ENCODE assay signal across 25 mouse cellular contexts in genomic region chr17:25057041-25057440, GRCm38 (mm10). TPM values are rescaled to one million over a fixed set of nuclear protein-coding genes. Genes with fewer than 3 reads are reported as not detected.
DNase-seq lines count a peak whose midpoint lies in the region; ATAC-seq and TF ChIP-seq lines count a peak whose summit lies in the region.
"Had no signal": no experiment of that assay in that cellular context is flagged by ENCODE, and none has a peak within 500 bp of the region (broad histone marks: within the 10 kb centered on the region; RNA-seq: fewer than 3 reads in every experiment).

No protein-coding gene starts in this region.

- H3K4me1 ChIP-seq in heart, postnatal 0 days (ENCODE audit: control insufficient read depth, insufficient read depth) = no peaks in the 10 kb centered on the region
- no peaks in the 10 kb centered on the region for H3K4me1 ChIP-seq in heart, embryonic 11.5 days (ENCODE audit: control insufficient read depth, insufficient read depth, low read length)
- H3K4me1 ChIP-seq in lung, adult 2 months (ENCODE audit: control insufficient read depth, insufficient read depth, low read length) = peaks cover 5% of the 10 kb centered on the region
- no peaks in the 10 kb centered on the region for H3K4me1 ChIP-seq in ES-Bruce4 (ENCODE audit: control insufficient read depth, insufficient read depth, low read length)
- no peaks in the 10 kb centered on the region for H3K4me1 ChIP-seq in embryonic fibroblast, embryonic 13.5 days (ENCODE audit: control insufficient read depth, insufficient read depth, low read length)
- H3K4me1 ChIP-seq: embryonic facial prominence, embryonic 13.5 days; forebrain, embryonic 13.5 days; heart, embryonic 13.5 days; limb, embryonic 10.5 days had no signal

- no peak overlapping the region for H3K4me3 ChIP-seq in heart, postnatal 0 days (ENCODE audit: low read depth, low read length)
- no peak overlapping the region for H3K4me3 ChIP-seq in heart, embryonic 11.5 days (ENCODE audit: low read depth, low read length)
- no peak overlapping the region for H3K4me3 ChIP-seq in lung, adult 2 months (replicated peaks; ENCODE audit: extremely low read depth, low read depth, low read length)
- H3K4me3 ChIP-seq in ES-Bruce4 (ENCODE audit: low read depth, low read length) = no peak overlapping the region
- no peak overlapping the region for H3K4me3 ChIP-seq in embryonic fibroblast, embryonic 13.5 days (ENCODE audit: insufficient read depth, low read length)
- H3K4me3 ChIP-seq: embryonic facial prominence, embryonic 13.5 days; forebrain, embryonic 13.5 days; heart, embryonic 13.5 days; limb, embryonic 10.5 days had no signal

- ATAC-seq in heart, postnatal 0 days (ENCODE audit: insufficient read depth, low read depth) = no peak
- ATAC-seq in heart, embryonic 11.5 days (replicated peaks; ENCODE audit: insufficient number of reproducible peaks, low FRiP score, low TSS enrichment) = no peak
- ATAC-seq: forebrain, embryonic 13.5 days; Patski had no signal

- TF ChIP-seq POLR2A in lung, adult 2 months (IDR thresholded peaks at IDR 0.05; ENCODE audit: borderline replicate concordance, extremely low read depth, low read depth, low read length) = no peak
- no peak for TF ChIP-seq POLR2A in ES-Bruce4 (IDR thresholded peaks at IDR 0.05; ENCODE audit: insufficient read depth, low read length)
- no peak for TF ChIP-seq POLR2A in embryonic fibroblast, embryonic 13.5 days (IDR thresholded peaks at IDR 0.05; ENCODE audit: low read depth, low read length)

- H3K36me3 ChIP-seq in heart, postnatal 0 days (replicated peaks; ENCODE audit: control insufficient read depth, insufficient read depth, low read length) = peaks cover 74% of the 10 kb centered on the region
- H3K36me3 ChIP-seq in heart, embryonic 11.5 days (ENCODE audit: control insufficient read depth, insufficient read depth, low read length) = peaks cover 3% of the 10 kb centered on the region; the same call in 1 of the 2 replicates
- H3K36me3 ChIP-seq in ES-Bruce4 (ENCODE audit: control insufficient read depth, insufficient read depth, low read length, poor library complexity, severe bottlenecking) = peaks cover 2% of the 10 kb centered on the region; the same call in 1 of the 2 replicates

- H3K4me2 ChIP-seq in heart, postnatal 0 days (ENCODE audit: low read depth, low read length) = no peak overlapping the region
- H3K4me2 ChIP-seq in heart, embryonic 11.5 days = no peak overlapping the region
- H3K4me2 ChIP-seq: embryonic facial prominence, embryonic 13.5 days; forebrain, embryonic 13.5 days; heart, embryonic 13.5 days; hindbrain, embryonic 14.5 days; midbrain, embryonic 11.5 days had no signal

- no peak for DNase-seq in heart, postnatal 0 days (ENCODE audit: low spot score)
- no peak for DNase-seq in lung, adult 2 months
- no peak for DNase-seq in lung, postnatal 36 days
- no peak for DNase-seq in layer of hippocampus, postnatal 14 days (ENCODE audit: low spot score in 2 of 2)
- no peak for DNase-seq in layer of hippocampus, postnatal 36 days
- DNase-seq: adrenal gland, adult 8-10 months; cerebellum, adult 18-20 months; cerebellum, postnatal 36 days; embryo, embryonic 11 days; kidney, adult 9 months; kidney, postnatal 36 days had no signal

- 0 out of 2 replicates have a peak, but pooled peaks have one; percentile 10 for TF ChIP-seq CTCF in heart, postnatal 0 days (IDR thresholded peaks at IDR 0.05; ENCODE audit: low read depth)
- TF ChIP-seq CTCF in lung, adult 2 months (IDR thresholded peaks at IDR 0.05; ENCODE audit: insufficient read depth, low read length) = 0 out of 2 replicates have a peak, but pooled peaks have one; percentile 16
- peak; percentile 12 for TF ChIP-seq CTCF in ES-Bruce4 (IDR thresholded peaks at IDR 0.05; ENCODE audit: low read depth, low read length)
- 0 out of 2 replicates have a peak, but pooled peaks have one; percentile 18 for TF ChIP-seq CTCF in embryonic fibroblast, embryonic 13.5 days (IDR thresholded peaks at IDR 0.05; ENCODE audit: borderline replicate concordance, insufficient read depth, low read length)

- no peak overlapping the region for H3K9ac ChIP-seq in heart, postnatal 0 days (replicated peaks; ENCODE audit: low read depth, low read length)
- H3K9ac ChIP-seq in heart, embryonic 11.5 days (ENCODE audit: low read depth, low read length) = no peak overlapping the region
- no peak overlapping the region for H3K9ac ChIP-seq in ES-Bruce4 (ENCODE audit: low read depth, poor library complexity, severe bottlenecking)
- H3K9ac ChIP-seq: embryonic facial prominence, embryonic 13.5 days; forebrain, embryonic 13.5 days; heart, embryonic 13.5 days; hindbrain, embryonic 14.5 days had no signal

- 72% methylated on average over 6 of the region's 6 CpGs for WGBS in heart, postnatal 0 days
- 87% methylated on average over 6 of the region's 6 CpGs for WGBS in heart, embryonic 11.5 days (ENCODE audit: insufficient replicate concordance)
- WGBS in lung, adult 2 months = 81% methylated on average over 6 of the region's 6 CpGs

- no peak overlapping the region for H3K27ac ChIP-seq in heart, postnatal 0 days (ENCODE audit: low read depth)
- H3K27ac ChIP-seq in heart, embryonic 11.5 days (ENCODE audit: low read depth, low read length) = no peak overlapping the region
- H3K27ac ChIP-seq in ES-Bruce4 (ENCODE audit: insufficient read depth, low read length) = no peak overlapping the region
- no peak overlapping the region for H3K27ac ChIP-seq in embryonic fibroblast, embryonic 13.5 days (ENCODE audit: insufficient read depth, low read length)
- H3K27ac ChIP-seq: embryonic facial prominence, embryonic 13.5 days; forebrain, embryonic 13.5 days; heart, embryonic 13.5 days; hindbrain, embryonic 14.5 days; limb, embryonic 10.5 days had no signal

- H3K9me3 ChIP-seq in heart, postnatal 0 days (replicated peaks; ENCODE audit: control insufficient read depth, low read length) = no peaks in the 10 kb centered on the region
- no peaks in the 10 kb centered on the region for H3K9me3 ChIP-seq in heart, embryonic 11.5 days (replicated peaks; ENCODE audit: control insufficient read depth, low read length)
- H3K9me3 ChIP-seq in ES-Bruce4 (replicated peaks; ENCODE audit: control insufficient read depth, insufficient read depth, low read length, poor library complexity, severe bottlenecking) = no peaks in the 10 kb centered on the region
- H3K9me3 ChIP-seq: embryonic facial prominence, embryonic 13.5 days; forebrain, embryonic 13.5 days; heart, embryonic 13.5 days; limb, embryonic 10.5 days had no signal

- H3K27me3 ChIP-seq in heart, postnatal 0 days (ENCODE audit: control insufficient read depth, insufficient read depth, low read length) = no peaks in the 10 kb centered on the region
- no peaks in the 10 kb centered on the region for H3K27me3 ChIP-seq in heart, embryonic 11.5 days (ENCODE audit: control insufficient read depth, insufficient read depth, low read length)
- H3K27me3 ChIP-seq in ES-Bruce4 (ENCODE audit: control insufficient read depth, insufficient read depth, low read length, poor library complexity, severe bottlenecking) = no peaks in the 10 kb centered on the region
- H3K27me3 ChIP-seq: embryonic facial prominence, embryonic 13.5 days; forebrain, embryonic 13.5 days; heart, embryonic 13.5 days; Patski had no signal

- no peak for TF ChIP-seq EP300 in heart, postnatal 0 days (IDR thresholded peaks at IDR 0.05; ENCODE audit: low read depth)
- TF ChIP-seq EP300 in ES-Bruce4 (IDR thresholded peaks at IDR 0.05; ENCODE audit: insufficient read depth, low read depth, low read length) = no peak

RNA-seq across cellular contexts. Expression of gene Tmem204, which starts 26.4 kb away (rescaled TPM):
- total RNA-seq in heart, postnatal 0 days (2014; rRNA removed; ENCODE audit: low replicate concordance) = 53.8 and 56.4 TPM in 2 replicates
- 27.2 and 27.9 TPM in 2 replicates for polyA plus RNA-seq in heart, postnatal 0 days (2015; fragmentation: Nextera tagmentation; extraction: Ambion mirVana)
- polyA plus RNA-seq in heart, embryonic 11.5 days (2014; fragmentation: Nextera tagmentation; extraction: Ambion mirVana) = 14.4 and 18.5 TPM in 2 replicates
- polyA plus RNA-seq in lung, adult 2 months (2012; rRNA removed) = 340 and 393 TPM in 2 replicates
- 0.70 TPM in 1 of 2 replicates, not detected in the other for polyA plus RNA-seq in ES-Bruce4 (2011; ENCODE audit: insufficient read depth, insufficient read length, low read depth, missing spikeins)
- 0.63 and 1.0 TPM in 2 replicates for polyA plus RNA-seq in embryonic fibroblast, embryonic 13.5 days (2011; ENCODE audit: insufficient read length, low read depth, missing spikeins)
- total RNA-seq in layer of hippocampus, postnatal 14 days (2021) = 10 to 100 TPM; 10.1 to 10.7 TPM
- total RNA-seq in layer of hippocampus, postnatal 36 days (2021) = 1 to 10 TPM; 7.7 to 8.2 TPM
- total RNA-seq: granulocyte monocyte progenitor cell, adult 5-6 weeks; megakaryocyte progenitor cell, adult 5-6 weeks; monocyte, adult 5-6 weeks; neutrophil, adult 5-6 weeks had no signal

RNA-seq across cellular contexts. Expression of gene Ift140, which starts 41.2 kb away (rescaled TPM):
- total RNA-seq in heart, postnatal 0 days (2014; rRNA removed; ENCODE audit: low replicate concordance) = 11.7 and 13.4 TPM in 2 replicates
- 4.0 and 4.6 TPM in 2 replicates for polyA plus RNA-seq in heart, postnatal 0 days (2015; fragmentation: Nextera tagmentation; extraction: Ambion mirVana)
- polyA plus RNA-seq in heart, embryonic 11.5 days (2014; fragmentation: Nextera tagmentation; extraction: Ambion mirVana) = 17.4 and 17.9 TPM in 2 replicates
- polyA plus RNA-seq in lung, adult 2 months (2012; rRNA removed) = 9.1 and 11.1 TPM in 2 replicates
- 24.2 and 32.6 TPM in 2 replicates for polyA plus RNA-seq in ES-Bruce4 (2011; ENCODE audit: insufficient read depth, insufficient read length, low read depth, missing spikeins)
- polyA plus RNA-seq in embryonic fibroblast, embryonic 13.5 days (2011; ENCODE audit: insufficient read length, low read depth, missing spikeins) = 13.1 and 17.8 TPM in 2 replicates
- 10 to 100 TPM; 25.4 to 31.9 TPM for total RNA-seq in layer of hippocampus, postnatal 14 days (2021)
- 10 to 100 TPM; 23.8 to 24.0 TPM for total RNA-seq in layer of hippocampus, postnatal 36 days (2021)

RNA-seq across cellular contexts. Expression of gene Cramp1l, which starts 41.5 kb away (rescaled TPM):
- 12.0 and 13.5 TPM in 2 replicates for total RNA-seq in heart, postnatal 0 days (2014; rRNA removed; ENCODE audit: low replicate concordance)
- polyA plus RNA-seq in heart, postnatal 0 days (2015; fragmentation: Nextera tagmentation; extraction: Ambion mirVana) = 2.2 and 2.4 TPM in 2 replicates
- polyA plus RNA-seq in heart, embryonic 11.5 days (2014; fragmentation: Nextera tagmentation; extraction: Ambion mirVana) = 6.8 and 8.9 TPM in 2 replicates
- 16.4 and 18.0 TPM in 2 replicates for polyA plus RNA-seq in lung, adult 2 months (2012; rRNA removed)
- 18.1 and 19.4 TPM in 2 replicates for polyA plus RNA-seq in ES-Bruce4 (2011; ENCODE audit: insufficient read depth, insufficient read length, low read depth, missing spikeins)
- polyA plus RNA-seq in embryonic fibroblast, embryonic 13.5 days (2011; ENCODE audit: insufficient read length, low read depth, missing spikeins) = 14.3 and 14.5 TPM in 2 replicates
- total RNA-seq in layer of hippocampus, postnatal 14 days (2021) = 10 to 100 TPM; 24.0 to 28.5 TPM
- total RNA-seq in layer of hippocampus, postnatal 36 days (2021) = 10 to 100 TPM; 27.2 to 28.3 TPM

RNA-seq across cellular contexts. Expression of gene Telo2, which starts 58.7 kb away (rescaled TPM):
- 27.9 and 31.4 TPM in 2 replicates for total RNA-seq in heart, postnatal 0 days (2014; rRNA removed; ENCODE audit: low replicate concordance)
- polyA plus RNA-seq in heart, postnatal 0 days (2015; fragmentation: Nextera tagmentation; extraction: Ambion mirVana) = 13.2 and 15.3 TPM in 2 replicates
- 22.1 and 25.4 TPM in 2 replicates for polyA plus RNA-seq in heart, embryonic 11.5 days (2014; fragmentation: Nextera tagmentation; extraction: Ambion mirVana)
- 17.9 and 19.2 TPM in 2 replicates for polyA plus RNA-seq in lung, adult 2 months (2012; rRNA removed)
- 17.1 and 18.3 TPM in 2 replicates for polyA plus RNA-seq in ES-Bruce4 (2011; ENCODE audit: insufficient read depth, insufficient read length, low read depth, missing spikeins)
- 9.5 and 18.7 TPM in 2 replicates for polyA plus RNA-seq in embryonic fibroblast, embryonic 13.5 days (2011; ENCODE audit: insufficient read length, low read depth, missing spikeins)
- 10 to 100 TPM; 30.1 to 33.4 TPM for total RNA-seq in layer of hippocampus, postnatal 14 days (2021)
- total RNA-seq in layer of hippocampus, postnatal 36 days (2021) = 10 to 100 TPM; 36.6 to 37.8 TPM

Comparison
In these comparisons a context has a peak if more than half of its experiments do, and no peak if none do; other contexts are left out.
1. RNA of gene Tmem204, which starts 26.4 kb away (polyA plus RNA-seq): 340 to 393 TPM in lung, adult 2 months; 27.2 to 27.9 TPM in heart, postnatal 0 days, 14.4 to 18.5 TPM in heart, embryonic 11.5 days, 0.63 to 1.0 TPM in embryonic fibroblast, embryonic 13.5 days and 0.70 TPM in ES-Bruce4; every median in the first group is over 10 times any median in the second.
2. Peak in every context shown above with its lines, with median percentiles within 50 percentile points of each other: CTCF ChIP-seq.